Mouse (Mus musculus) kidney, adult 2 months (tissue): ENCODE data around the gene Ston2.

Source experiments
- CTCF ChIP-seq: fragments of 200-500 bp; conservative IDR thresholded peaks from 2 replicates; pipeline ENCODE4 v1.5.1; 2011; ENCODE audit warnings: low read depth, mild to moderate bottlenecking, control low read depth, low read length, moderate library complexity, mixed read lengths; ENCODE audit not compliant: insufficient read depth, insufficient read length
- POLR2A ChIP-seq: fragments of 200-500 bp; IDR thresholded peaks from one replicate; pipeline ENCODE4 v1.6.1; 2011; ENCODE audit warnings: low read depth, low read length, control low read depth

- TF ChIP-seq CTCF (no peak), POLR2A (no peak)
Observed at GRCm38 (mm10) chr12:91667741-91668140, 120.4 kb downstream of the Ston2 start.
